7 mouse cellular contexts compared by ENCODE assay signal in genomic region chr13:23620056-23620732, GRCm38 (mm10). TPM values are rescaled to one million over a fixed set of nuclear protein-coding genes. Genes with fewer than 3 reads are reported as not detected.
DNase-seq lines count a peak whose midpoint lies in the region; ATAC-seq lines count a peak whose summit lies in the region.

No protein-coding gene starts in this region.

- H3K4me2 ChIP-seq in lung, embryonic 16.5 days (ENCODE audit: low read depth, low read length) = peak overlapping the region; percentile 82
- peak overlapping the region; percentile 93 for H3K4me2 ChIP-seq in hindbrain, embryonic 11.5 days (replicated peaks; ENCODE audit: low read depth, low read length)
- H3K4me2 ChIP-seq in midbrain, embryonic 14.5 days (ENCODE audit: low read length) = peak overlapping the region; percentile 99

- peak overlapping the region; percentile 89 for H3K9ac ChIP-seq in lung, embryonic 16.5 days (ENCODE audit: low read length)
- peak overlapping the region; percentile 89 for H3K9ac ChIP-seq in hindbrain, embryonic 11.5 days (ENCODE audit: low read depth, low read length)
- H3K9ac ChIP-seq in midbrain, embryonic 14.5 days (replicated peaks; ENCODE audit: low read length) = peak overlapping the region; percentile 57

- 32% methylated on average over 12 of the region's 12 CpGs for WGBS in lung, embryonic 16.5 days
- WGBS in hindbrain, embryonic 11.5 days = 59% methylated on average over 12 of the region's 12 CpGs
- WGBS in midbrain, embryonic 14.5 days = 50% methylated on average over 12 of the region's 12 CpGs

- peaks cover 9% of the 10 kb centered on the region for H3K4me1 ChIP-seq in lung, embryonic 16.5 days (replicated peaks; ENCODE audit: control insufficient read depth, insufficient read depth, low read length)
- H3K4me1 ChIP-seq in hindbrain, embryonic 11.5 days (replicated peaks; ENCODE audit: control insufficient read depth, insufficient read depth, low read length) = no peaks in the 10 kb centered on the region
- H3K4me1 ChIP-seq in midbrain, embryonic 14.5 days (ENCODE audit: control insufficient read depth, insufficient read depth, low read length) = peaks cover 13% of the 10 kb centered on the region

- no peak for DNase-seq in lung, postnatal 25 days (ENCODE audit: low spot score)
- peak; percentile 22 for DNase-seq in embryo, embryonic 10 days (ENCODE audit: low spot score)
- peak; percentile 19 for DNase-seq in hindbrain, embryonic 11.5 days (ENCODE audit: low spot score)
- no peak for DNase-seq in midbrain, embryonic 14.5 days
- no peak for DNase-seq in right cerebral cortex, postnatal 36 days (ENCODE audit: low spot score in 2 of 2)
- no peak for DNase-seq in yolk sac, embryonic 10.5 days (ENCODE audit: low spot score)

- H3K36me3 ChIP-seq in lung, embryonic 16.5 days (ENCODE audit: control insufficient read depth, insufficient read depth, low read length) = no peaks in the 10 kb centered on the region
- no peaks in the 10 kb centered on the region for H3K36me3 ChIP-seq in hindbrain, embryonic 11.5 days (ENCODE audit: control insufficient read depth, insufficient read depth, low read length)
- no peaks in the 10 kb centered on the region for H3K36me3 ChIP-seq in midbrain, embryonic 14.5 days (ENCODE audit: control insufficient read depth, insufficient read depth, low read length)

- H3K27ac ChIP-seq in lung, embryonic 16.5 days (ENCODE audit: low read length) = peak overlapping the region; percentile 98
- H3K27ac ChIP-seq in hindbrain, embryonic 11.5 days (ENCODE audit: low read depth, low read length) = peak overlapping the region; percentile 96
- H3K27ac ChIP-seq in midbrain, embryonic 14.5 days (replicated peaks; ENCODE audit: low read depth, low read length) = peak overlapping the region; percentile 86

- no peak for ATAC-seq in lung, embryonic 16.5 days (ENCODE audit: low read depth)
- no peak for ATAC-seq in hindbrain, embryonic 11.5 days (ENCODE audit: low FRiP score)
- ATAC-seq in midbrain, embryonic 14.5 days (ENCODE audit: low FRiP score, low TSS enrichment) = no peak

- H3K27me3 ChIP-seq in lung, embryonic 16.5 days (ENCODE audit: control insufficient read depth, insufficient read depth, low read depth, low read length) = no peaks in the 10 kb centered on the region
- H3K27me3 ChIP-seq in hindbrain, embryonic 11.5 days (ENCODE audit: control insufficient read depth, insufficient read depth, low read length) = no peaks in the 10 kb centered on the region
- no peaks in the 10 kb centered on the region for H3K27me3 ChIP-seq in midbrain, embryonic 14.5 days (ENCODE audit: control insufficient read depth, insufficient read depth, low read length)

- H3K4me3 ChIP-seq in lung, embryonic 16.5 days (ENCODE audit: low read length) = peak overlapping the region; percentile 65
- H3K4me3 ChIP-seq in hindbrain, embryonic 11.5 days (ENCODE audit: low read depth, low read length) = peak overlapping the region; percentile 61
- peak overlapping the region; percentile 57 for H3K4me3 ChIP-seq in midbrain, embryonic 14.5 days (replicated peaks; ENCODE audit: low read depth, low read length)

- H3K9me3 ChIP-seq in lung, embryonic 16.5 days (ENCODE audit: control insufficient read depth, low read length) = no peaks in the 10 kb centered on the region
- no peaks in the 10 kb centered on the region for H3K9me3 ChIP-seq in hindbrain, embryonic 11.5 days (ENCODE audit: control insufficient read depth, low read length)
- H3K9me3 ChIP-seq in midbrain, embryonic 14.5 days (ENCODE audit: control insufficient read depth, low read length) = no peaks in the 10 kb centered on the region

RNA-seq across cellular contexts. Expression of gene Hist1h2be, which starts 0.7 kb away (rescaled TPM):
- 3.3 and 3.4 TPM in 2 replicates for polyA plus RNA-seq in lung, embryonic 16.5 days (2015; fragmentation: Nextera tagmentation; extraction: Ambion mirVana)
- polyA plus RNA-seq in hindbrain, embryonic 11.5 days (2014; fragmentation: Nextera tagmentation; extraction: Ambion mirVana) = 1.8 and 2.2 TPM in 2 replicates
- 0.72 and 1.4 TPM in 2 replicates for polyA plus RNA-seq in midbrain, embryonic 14.5 days (2014; fragmentation: Nextera tagmentation; extraction: Ambion mirVana)

RNA-seq across cellular contexts. Expression of gene Hist1h1e, which starts 2.2 kb away (rescaled TPM):
- polyA plus RNA-seq in lung, embryonic 16.5 days (2015; fragmentation: Nextera tagmentation; extraction: Ambion mirVana) = 20.3 and 21.3 TPM in 2 replicates
- polyA plus RNA-seq in hindbrain, embryonic 11.5 days (2014; fragmentation: Nextera tagmentation; extraction: Ambion mirVana) = 19.7 and 23.7 TPM in 2 replicates
- 4.4 and 8.6 TPM in 2 replicates for polyA plus RNA-seq in midbrain, embryonic 14.5 days (2014; fragmentation: Nextera tagmentation; extraction: Ambion mirVana)

RNA-seq across cellular contexts. Expression of gene Hist1h4d, which starts 38.8 kb away (rescaled TPM):
- 130 and 135 TPM in 2 replicates for polyA plus RNA-seq in lung, embryonic 16.5 days (2015; fragmentation: Nextera tagmentation; extraction: Ambion mirVana)
- polyA plus RNA-seq in hindbrain, embryonic 11.5 days (2014; fragmentation: Nextera tagmentation; extraction: Ambion mirVana) = 95.0 and 95.9 TPM in 2 replicates
- polyA plus RNA-seq in midbrain, embryonic 14.5 days (2014; fragmentation: Nextera tagmentation; extraction: Ambion mirVana) = 38.1 and 40.0 TPM in 2 replicates

RNA-seq across cellular contexts. Expression of gene Hist1h3d, which starts 44.6 kb away (rescaled TPM):
- 7.4 and 9.5 TPM in 2 replicates for polyA plus RNA-seq in lung, embryonic 16.5 days (2015; fragmentation: Nextera tagmentation; extraction: Ambion mirVana)
- polyA plus RNA-seq in hindbrain, embryonic 11.5 days (2014; fragmentation: Nextera tagmentation; extraction: Ambion mirVana) = 7.2 and 8.3 TPM in 2 replicates
- polyA plus RNA-seq in midbrain, embryonic 14.5 days (2014; fragmentation: Nextera tagmentation; extraction: Ambion mirVana) = 1.6 and 2.0 TPM in 2 replicates

RNA-seq across cellular contexts. Expression of gene Hist1h2ad, which starts 46.0 kb away (rescaled TPM):
- polyA plus RNA-seq in lung, embryonic 16.5 days (2015; fragmentation: Nextera tagmentation; extraction: Ambion mirVana) = 2.9 and 3.4 TPM in 2 replicates
- 1.0 and 2.9 TPM in 2 replicates for polyA plus RNA-seq in hindbrain, embryonic 11.5 days (2014; fragmentation: Nextera tagmentation; extraction: Ambion mirVana)
- polyA plus RNA-seq in midbrain, embryonic 14.5 days (2014; fragmentation: Nextera tagmentation; extraction: Ambion mirVana) = 2.1 and 2.2 TPM in 2 replicates

Comparison
In these comparisons a context has a peak if more than half of its experiments do, and no peak if none do; other contexts are left out.
1. DNase-seq: peak in embryo, embryonic 10 days (single experiment) and hindbrain, embryonic 11.5 days (single experiment); none in lung, postnatal 25 days (single experiment), midbrain, embryonic 14.5 days (single experiment), right cerebral cortex, postnatal 36 days (0 of 2) and yolk sac, embryonic 10.5 days (single experiment).
2. Peak in every context shown above with its lines, with median percentiles within 50 percentile points of each other: H3K27ac ChIP-seq, H3K4me2 ChIP-seq, H3K4me3 ChIP-seq and H3K9ac ChIP-seq.